Mouse (Mus musculus) kidney, postnatal 14 days (tissue): ENCODE data around the gene Best2.
A peak's percentile ranks its signal among the peaks of the same experiment; 100 is the strongest.

ENCODE experiments used
- DNase-seq: peaks from one replicate; pipeline ENCODE4 v3.0.0; 2022; ENCODE audit warnings: mixed read lengths

Best2 gene

DNA sequence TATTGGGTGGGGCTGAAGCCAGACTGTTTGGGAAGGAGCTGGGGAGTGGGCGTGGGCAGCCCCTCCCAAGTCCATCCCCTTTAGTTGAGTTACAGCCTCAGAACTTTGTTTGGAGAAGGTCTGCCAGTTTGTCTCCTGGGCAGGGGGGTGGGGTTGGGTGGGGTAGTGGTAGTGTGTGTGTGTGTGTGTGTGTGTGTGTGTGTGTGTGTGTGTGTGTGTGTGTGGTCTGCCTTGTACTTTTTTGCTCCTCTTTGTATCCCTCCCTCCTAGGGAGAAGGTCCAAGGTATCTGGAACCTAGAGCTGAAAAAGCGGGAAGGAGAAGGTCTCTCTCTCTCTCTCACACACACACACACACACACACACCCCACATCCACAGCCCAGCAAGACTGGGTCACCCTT is at the start of gene Best2:
Gene Best2, minus strand, starts transcription at position 101 of the 400 bp plus-strand sequence.
- no peak for DNase-seq

DNA sequence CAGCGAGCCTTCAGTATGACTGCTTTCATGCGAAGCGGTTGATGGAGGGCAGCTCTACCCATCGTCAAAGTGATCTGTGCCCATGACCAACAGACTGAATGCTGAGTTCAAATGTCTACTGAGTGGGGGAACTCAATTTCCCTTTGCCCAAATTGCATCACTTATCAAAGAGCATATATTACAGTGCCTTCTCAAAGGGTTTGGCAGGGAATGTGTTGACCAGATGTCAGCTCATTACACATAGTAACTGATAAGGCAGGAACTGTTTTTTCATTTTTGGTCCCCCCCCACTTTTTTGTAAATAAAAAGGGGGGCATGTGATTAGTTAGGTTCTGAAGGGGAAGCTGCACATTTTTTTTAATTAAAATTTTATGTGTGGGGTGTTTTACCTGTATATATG is 48.3 kb upstream of the Best2 start:
- no peak for DNase-seq

DNA sequence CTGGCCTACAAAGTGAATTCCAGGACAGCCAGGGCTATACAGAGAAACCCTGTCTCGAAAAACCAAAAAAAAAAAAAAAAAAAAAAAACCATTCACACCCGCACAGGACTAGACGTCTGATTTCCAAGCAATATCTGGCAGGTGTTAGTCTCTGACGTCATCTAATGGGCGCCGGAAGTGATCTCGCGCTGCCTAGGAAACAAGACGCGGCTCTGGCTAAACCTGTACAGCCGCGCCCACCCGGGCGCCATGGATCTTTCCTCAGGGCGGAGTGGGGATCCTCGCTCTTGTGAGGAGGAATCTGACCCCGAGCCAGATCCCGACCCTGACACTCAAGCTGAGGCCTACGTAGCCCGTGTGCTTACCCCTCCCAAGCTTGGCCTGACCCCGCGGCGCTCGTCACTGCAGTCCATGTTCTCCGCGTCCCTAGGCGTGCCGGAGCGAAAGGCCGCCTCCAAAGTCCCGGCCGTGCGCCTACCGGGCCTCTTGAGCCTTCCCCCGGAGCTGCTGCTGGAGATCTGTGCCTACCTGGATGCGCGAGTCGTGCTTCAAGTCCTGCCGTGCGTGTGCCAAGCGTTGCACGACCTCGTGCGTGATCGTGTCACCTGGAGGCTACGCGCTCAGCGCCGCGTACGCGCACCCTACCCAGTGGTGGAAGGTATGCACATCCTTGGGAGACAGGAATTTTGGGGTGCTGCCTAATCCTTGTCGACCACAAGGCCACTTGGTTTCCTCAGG is 45.7 kb upstream of the Best2 start, which contains the start of gene Fbxw9:
Gene Fbxw9, plus strand, starts transcription at position 177 of the 738 bp plus-strand sequence.
- peak; percentile 93 for DNase-seq

DNA sequence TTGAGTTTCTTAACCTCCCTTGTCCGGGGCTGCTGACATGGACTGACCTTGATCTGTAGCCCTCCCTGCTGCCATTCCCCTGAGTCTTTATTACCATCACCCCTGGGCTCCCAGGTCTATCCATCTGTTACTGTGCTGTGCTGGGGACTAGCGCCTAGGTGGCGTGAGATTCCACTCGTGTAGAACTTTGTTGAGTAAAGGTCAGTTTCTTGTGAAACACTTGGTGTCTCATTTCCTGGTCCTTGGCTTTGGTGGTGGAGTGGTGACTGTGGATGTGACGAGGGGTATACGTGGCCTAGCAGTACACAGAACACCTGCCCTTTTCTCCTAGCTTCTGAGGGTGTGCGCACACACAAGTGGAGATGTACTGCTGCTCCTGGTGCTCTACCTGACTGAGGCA is 43.0 kb upstream of the Best2 start:
- no peak for DNase-seq

DNA sequence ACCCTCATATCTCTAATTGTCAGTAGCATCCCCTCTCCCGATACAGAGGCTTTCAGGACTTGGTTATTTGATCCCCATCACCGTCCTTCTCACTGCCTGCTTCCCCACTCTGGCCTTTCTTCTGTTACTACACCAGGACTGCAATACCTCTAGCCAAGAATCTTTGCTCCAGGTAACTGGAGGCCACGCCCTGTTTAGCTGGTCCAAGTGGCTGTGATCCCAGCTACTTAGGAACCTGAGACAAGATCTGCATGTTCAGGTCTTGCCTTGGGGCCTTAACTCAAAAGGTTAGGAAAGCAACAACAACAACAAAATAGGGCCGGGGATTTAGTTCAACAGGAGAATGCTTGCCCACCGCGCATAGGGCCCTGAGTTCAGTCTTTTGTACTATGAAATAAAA is 29.3 kb upstream of the Best2 start:
- no peak for DNase-seq

DNA sequence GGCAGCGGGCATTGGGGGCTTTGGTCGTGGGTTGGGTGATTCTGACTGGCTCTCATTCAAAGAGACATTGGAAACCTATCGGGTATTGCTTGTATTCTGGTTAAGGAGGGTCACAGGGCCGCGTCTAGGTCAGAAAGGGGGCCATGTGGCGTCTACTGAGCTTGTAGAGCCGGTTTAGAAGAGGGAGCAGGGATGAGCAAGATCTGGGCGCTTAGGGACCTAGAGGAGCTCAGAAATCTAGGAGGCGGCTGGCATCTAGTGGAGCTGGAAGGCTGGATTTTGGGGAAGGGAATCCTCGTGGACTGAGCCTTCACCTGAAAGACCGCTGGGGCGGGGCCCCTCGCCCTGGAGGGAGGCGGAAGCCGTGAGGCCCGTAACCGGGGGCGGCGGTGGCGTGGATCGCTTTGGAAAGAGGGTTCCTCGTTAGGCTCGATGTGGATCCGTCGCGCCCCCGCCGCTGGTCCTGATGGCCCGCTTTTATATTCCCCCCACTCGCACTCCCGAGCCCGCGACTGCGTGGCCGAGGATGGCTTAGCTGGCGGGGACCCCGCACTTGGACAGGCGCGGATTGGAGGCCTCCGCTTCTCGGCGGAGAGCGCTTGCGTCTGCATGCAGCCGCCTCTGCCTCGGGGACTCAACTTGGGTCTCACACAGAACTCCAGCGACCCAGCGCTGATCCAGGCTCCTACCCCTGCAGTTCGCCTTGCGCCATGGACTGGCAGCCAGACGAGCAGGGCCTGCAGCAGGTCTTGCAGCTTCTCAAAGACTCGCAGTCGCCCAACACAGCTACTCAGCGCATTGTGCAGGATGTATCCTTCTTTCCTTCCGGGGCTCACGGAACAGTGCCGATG is 23.6 kb upstream of the Best2 start:
- peak; percentile 57 for DNase-seq

DNA sequence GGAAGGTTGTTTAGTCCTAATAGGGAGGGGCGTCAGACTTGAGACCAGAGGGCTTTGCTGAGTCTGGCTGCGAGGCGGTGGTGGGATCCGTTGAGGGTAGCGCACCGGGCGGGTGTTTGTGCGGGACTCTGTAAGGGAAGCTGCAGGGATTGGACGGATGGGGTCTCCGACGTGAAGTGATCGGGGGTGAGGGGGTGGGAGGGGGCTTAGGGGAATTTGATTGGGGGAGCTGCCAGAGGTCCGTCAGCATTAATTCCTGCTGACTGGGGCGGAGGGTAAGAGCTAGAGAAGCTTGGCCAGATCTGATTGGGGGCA is 23.0 kb upstream of the Best2 start:
- DNase-seq, result no peak

DNA sequence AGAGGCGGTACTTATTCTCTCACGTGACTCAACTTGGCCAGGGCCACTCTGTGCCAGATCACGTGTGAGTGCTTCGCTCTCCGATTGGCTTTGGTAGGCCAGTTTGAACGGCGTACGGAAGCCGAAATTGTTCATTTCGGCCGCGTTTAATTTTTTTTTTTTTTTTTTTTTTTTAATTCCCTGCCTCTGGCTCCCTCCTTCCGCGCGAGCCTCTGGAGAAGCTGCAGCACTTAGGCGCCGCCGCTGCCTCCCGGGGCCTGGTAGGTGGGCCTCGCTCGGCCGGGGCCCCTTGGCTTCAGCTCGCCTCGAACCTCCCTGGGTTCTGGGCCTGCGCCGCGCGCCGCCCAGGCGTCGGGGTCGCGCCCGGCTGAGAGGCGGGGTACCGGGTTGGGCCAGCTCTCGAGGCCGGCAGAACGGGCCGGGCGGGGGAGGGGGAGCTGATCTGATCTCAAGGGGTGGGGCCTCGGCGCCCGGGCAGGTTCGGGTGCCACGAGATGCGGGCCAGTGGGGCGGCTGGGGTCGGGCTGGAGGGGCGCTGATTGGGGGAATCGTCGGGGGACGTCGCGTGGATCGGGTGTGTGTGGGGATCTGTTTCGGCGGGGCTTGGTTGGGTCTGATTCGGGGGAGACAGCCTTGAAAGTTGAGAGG is 22.5 kb upstream of the Best2 start, which contains the start of gene Tnpo2:
Gene Tnpo2, plus strand, starts transcription at position 198 of the 648 bp plus-strand sequence.
- DNase-seq, result peak; percentile 96

DNA sequence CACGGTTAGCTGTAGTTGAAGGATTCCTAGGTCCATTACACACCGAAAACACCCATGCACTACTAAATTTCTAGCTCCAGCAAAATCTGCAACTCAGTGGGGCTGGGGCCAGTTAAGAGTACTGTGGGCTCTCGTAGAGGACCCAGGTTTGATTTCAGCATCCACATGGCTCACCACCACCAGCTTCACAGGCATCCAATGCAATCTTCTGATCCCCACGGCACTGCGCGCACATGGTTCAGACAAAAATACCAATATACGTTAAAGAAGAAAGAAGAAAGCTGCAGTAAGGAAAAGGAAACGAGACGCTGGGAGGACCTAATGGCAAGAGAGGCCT is 22.0 kb upstream of the Best2 start:
- DNase-seq, result no peak

DNA sequence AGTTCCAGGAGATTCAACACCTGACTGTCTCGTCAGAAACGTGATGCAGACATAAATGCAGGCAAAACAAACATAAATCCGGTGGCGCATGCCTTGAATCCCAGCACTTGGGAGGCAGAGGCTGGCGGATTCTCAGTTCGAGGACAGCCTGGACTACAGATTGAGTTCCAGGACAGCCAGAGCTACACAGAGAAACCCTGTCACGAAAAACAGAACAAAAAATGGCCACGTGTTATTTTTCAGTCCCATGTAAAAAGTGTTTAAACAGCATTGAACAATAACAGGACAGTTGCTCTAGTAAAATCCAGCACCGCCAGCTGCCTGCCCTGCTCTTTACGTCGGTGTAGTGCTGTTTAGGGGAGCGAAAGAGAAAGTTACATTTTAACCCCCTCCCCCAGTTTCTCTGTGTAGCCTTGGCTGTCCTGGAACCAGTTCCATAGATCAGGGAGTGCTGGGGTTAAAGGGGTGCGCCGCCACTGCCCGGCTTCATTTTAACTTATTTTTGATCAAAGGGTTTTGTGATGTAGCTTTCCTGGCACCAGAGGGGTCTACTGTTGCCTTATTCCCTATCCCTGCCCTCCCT is 21.5 kb upstream of the Best2 start:
- DNase-seq, result peak; percentile 45

DNA sequence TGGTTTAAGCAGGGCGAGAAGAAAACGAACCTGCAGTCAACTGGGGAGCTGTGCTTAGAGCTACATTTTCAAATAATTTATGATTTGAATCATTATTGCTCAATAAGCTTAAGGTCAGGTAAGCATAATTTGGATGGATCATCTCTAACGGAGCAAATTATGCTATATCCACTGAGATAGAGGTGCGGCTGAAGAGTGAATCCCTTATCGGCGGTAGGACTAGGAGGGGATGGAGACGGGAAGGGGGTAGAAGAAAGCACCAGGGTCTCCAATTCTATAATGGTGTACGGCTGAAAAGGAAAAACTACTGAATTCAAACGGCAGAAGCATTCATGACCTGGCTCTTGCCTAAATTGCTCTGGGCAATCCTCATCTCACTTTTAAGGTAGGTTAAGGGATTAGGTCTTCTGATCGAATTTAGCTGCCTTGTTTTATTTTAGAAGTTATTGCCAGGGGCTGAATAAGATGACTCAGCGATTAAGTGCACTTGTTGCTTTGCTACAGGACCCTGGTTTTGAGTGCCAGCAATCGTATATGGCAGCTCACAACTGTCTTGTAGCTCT is 20.9 kb upstream of the Best2 start:
- no peak for DNase-seq

DNA sequence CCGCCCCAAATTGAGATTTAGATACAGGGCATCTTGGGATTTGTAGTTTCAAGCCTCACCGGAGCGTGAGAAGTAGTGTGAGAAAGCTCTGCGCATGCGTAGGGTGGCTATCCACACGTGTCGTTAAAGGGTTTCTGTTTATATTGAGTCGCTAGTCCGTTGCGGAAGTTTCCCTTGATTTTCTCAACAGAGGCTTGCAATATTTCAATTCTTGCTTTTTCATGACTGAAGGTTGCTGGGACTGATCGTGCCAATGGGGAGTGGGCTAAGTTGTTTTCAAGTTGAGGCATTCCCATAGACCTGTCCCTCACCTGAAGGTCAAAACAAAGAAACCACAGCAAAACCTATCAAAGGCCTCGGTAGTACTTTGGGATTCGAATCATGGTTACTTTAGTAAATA is 20.4 kb upstream of the Best2 start:
- DNase-seq, result peak; percentile 88

DNA sequence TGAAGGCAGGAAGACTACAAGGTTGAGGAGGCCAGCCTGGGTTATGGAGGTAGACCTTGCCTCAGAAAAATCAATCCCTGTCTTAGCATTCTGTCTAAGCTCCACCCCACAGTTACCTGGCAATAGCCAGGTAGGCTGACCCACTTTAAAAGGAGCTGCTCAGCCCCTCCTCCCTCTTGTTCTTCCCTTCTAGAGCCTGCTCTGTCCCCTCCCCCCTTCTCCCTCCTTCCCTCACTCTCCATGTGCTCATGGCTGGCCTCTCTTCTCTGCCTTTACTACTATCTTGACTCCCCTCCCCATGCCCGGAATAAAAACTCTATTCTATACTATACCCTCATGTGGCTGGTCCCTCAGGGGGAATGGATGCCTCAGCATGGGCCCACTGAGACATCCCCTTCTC is 19.5 kb upstream of the Best2 start:
- peak; percentile 34 for DNase-seq

DNA sequence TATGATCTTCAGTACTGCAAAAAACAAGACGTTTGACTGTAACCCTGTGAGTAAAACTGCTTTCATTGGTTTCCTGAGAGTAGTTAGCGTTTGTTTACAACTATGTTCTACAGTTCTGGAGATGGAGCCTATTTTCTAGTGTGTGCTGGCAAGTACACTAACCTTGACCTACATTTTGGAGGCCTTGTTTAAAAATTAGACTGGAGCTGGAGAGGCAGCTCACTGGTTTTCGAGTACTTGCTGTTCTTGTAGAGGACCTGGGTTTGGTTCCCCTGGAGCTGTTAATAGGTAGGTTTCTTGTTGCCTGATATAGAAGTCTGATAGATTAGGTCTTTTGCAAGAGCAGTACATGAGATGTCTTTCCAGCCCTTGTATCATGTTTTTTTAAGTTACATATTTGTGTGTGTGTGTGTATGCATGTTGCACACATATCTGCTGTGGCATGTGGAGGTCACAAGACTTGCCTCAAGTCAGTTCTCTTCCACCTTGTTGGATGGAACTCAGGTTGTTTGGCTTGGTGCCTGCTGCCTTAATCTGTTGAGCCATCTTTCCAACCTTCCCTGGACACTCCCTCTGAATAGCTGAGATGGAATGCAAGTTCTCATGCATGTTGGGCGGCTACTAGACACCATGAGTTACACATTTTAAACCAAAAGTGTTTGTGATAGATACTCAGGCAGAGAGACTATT is 18.4 kb upstream of the Best2 start:
- DNase-seq, result peak; percentile 50

DNA sequence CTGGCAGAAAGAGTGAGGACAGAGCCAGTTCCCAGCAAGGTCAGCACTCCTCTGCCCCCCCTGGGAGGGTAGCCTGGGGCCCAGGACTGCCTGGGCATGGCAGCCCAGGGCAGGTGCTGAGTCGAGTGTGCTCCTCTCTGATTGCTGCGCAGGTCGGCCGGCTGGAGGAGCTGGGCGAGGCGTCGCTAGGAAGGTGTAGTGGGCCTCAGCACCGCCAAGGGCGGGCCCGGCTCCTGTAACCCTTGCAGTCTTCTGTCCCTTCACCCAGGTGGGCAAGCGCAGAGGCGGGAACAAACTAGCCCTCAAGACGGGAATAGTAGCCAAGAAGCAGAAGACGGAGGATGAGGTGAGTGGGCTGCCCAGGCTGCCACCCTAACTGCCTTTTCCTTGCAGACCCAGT is 14.9 kb upstream of the Best2 start:
- no peak for DNase-seq

DNA sequence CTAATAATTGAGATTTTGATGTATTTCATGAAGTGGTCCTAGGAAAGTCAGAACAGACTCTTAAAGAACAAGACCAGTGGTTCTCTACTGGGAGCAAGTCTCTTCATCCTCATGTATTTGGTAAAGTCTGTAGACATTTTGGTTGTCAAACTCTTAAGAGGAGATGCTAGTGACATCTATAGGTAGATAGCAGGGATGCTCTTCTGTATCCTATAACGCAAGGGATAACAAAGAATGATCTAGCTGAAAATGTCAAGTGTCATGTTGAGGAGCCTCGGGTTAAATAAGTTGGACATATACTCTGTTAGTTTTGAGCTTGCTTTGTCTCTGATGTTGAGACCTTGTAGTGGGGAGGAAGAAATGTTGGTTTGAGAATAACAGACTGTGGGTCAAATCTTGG is 13.6 kb upstream of the Best2 start:
- no peak for DNase-seq

DNA sequence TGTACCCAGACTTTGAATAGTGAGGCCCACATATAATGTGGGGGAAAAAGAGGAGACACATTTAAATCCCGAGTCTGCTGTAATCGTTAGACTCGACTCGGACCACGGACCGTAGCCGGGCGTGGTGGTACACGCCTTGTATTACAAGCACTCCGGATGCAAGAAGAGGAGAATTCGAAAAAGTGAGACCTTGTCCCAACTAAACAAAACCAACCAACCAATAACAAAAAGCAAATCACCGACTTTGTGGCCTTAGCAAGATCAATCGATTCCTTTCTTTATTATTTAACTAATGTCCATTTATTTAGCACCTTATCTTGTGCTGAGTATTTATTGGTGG is 13.2 kb upstream of the Best2 start:
- no peak for DNase-seq

DNA sequence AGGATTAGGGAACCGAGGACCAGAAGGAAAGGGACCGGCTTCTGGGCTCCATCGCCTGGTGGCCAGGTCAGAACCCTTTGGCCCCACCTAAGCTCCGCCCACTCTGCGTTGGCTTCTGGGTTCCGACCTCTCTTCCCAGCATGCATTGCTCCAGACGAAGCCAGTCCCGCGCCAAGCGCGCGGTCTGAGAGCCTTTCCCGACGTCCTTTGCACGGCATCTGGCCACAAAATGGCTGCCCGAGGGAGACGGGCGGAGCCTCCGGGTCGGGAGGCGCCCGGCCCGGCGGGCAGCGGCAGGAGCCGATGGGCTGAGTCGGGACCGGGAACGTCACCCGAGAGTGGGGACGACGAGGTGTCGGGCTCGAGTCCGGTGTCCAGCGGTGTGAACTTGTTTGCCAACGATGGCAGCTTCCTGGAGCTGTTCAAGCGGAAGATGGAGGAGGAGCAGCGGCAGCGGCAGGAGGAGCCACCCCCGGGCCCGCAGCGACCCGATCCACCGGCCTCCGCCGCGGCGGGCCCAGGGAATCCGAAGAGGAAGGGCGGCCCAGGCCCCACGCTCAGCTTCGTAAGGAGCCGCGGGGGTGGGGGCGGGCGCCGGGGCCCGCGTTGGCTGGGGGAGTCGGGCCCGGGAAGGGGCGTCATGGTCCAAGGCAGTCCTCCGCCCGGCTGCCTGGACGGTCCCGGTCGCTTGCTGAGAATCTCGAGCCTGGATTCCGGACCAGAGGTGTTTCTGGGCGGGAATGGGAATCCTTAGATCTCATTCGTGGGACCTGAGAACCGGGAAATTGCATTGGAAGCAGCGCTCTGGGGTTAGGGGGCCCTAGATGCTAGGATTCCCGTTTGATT is 12.6 kb upstream of the Best2 start, which contains the start of gene Trir:
Gene Trir, plus strand, starts transcription at position 154 of the 846 bp plus-strand sequence.
- peak; percentile 98 for DNase-seq

DNA sequence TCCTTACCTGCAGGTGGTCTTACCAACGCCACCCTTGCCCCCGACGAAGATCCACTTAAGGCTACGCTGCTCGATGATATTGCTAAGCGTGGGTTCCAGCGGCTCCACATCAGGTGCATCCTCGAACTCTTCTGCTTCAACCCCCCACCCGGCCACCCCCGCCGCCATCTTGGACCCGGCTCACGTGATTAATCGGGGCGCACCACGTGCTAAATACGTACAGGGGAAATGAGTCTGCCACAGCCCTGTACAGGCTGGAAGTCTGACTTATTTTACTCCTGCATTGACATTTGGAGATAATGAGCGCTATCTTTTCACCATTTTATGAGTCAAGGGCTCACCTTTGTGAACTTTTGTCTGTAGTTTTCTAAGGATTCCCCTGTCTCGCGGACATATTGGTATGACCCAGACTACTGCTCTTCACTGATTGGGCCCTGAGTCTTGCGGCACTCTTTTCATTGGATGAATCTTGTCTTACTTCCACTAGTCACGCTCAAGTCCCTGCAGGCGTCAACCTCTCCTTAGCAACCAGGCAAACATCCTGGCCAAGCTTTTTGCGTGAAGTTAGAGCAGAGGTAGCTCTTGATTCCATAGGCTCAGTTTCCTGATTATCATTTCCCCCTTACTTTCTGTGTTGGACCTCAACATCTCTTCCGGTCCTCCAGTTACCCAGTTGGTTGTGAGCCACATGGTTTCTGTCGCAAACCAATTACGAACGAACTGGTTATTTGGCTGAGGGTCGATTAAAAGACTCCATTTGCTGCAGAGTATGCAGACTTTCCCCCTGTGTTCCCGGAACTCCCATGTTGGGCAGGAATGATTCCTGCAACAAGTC is 11.0 kb upstream of the Best2 start, which contains the start of gene Asna1:
Gene Asna1, minus strand, starts transcription at position 184 of the 835 bp plus-strand sequence.
- peak; percentile 90 for DNase-seq

DNA sequence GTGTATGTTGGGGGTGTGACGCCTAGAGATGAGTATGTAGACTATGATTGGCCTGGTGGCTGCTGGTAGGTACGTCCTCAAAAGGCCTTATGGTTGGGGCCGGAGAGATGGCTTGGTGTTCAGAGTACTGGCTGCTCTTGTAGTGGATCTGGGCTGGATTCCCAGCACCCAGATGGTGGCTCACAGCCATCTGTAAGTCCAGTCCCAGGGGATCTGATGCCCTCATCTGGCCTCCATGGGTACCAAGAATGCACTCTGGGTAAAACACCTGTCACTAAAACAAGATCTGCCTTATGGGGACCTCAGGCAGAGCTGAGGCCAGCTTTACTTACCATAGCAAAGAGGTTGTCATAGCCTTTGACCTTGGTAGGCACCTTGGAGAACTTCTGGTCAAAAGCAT is 9.5 kb upstream of the Best2 start:
- no peak for DNase-seq
